Mouse (Mus musculus): ENCODE measurements around the gene Phpt1.

Phpt1 gene

DNA sequence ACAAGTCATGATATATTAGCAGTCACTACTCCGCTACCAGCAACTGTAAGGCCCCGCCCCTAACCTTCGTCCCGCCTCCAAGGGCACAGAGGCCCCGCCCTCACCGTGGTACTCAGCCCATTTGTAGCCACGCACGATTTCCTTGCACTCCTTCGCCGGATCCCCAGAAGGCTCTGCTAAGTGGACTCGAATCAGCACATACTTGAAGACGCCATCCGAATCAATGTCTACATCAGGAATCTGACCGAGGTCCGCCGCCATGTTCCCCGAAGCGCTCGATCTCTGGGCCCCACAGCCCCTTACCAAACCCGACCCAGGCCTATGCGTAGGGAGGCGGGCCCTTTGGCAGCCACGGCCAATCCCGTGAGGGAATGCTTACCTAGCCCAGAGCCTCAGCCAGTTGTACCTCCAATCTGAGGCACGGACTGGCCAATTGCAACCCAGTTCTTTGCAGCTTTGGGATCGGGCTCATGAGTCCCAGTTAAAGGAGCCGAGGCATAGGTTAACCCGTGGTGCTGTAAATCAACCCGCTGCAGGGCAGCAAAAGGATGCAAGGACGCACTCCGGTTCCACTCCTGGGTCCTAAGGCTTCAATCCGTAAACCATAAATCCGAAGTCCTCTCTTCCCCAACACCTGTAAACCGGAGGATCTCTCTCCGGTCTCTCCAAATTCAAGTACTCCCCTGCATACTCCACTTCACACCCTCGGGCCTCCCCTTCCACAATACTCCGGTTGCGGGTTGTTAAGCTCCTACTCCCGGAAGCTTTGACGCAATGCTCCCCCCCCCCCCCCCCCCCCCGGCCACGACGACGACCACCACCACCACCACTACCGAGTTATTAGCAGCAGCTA is at the start of gene Phpt1, which contains the start of gene Mamdc4:
Gene Phpt1 (minus strand): TSS at position 646 of the 853 bp plus-strand sequence.
Gene Mamdc4 (minus strand): TSS at position 267 of the 853 bp plus-strand sequence.
- peak; percentile 98 to 99 for DNase-seq

DNA sequence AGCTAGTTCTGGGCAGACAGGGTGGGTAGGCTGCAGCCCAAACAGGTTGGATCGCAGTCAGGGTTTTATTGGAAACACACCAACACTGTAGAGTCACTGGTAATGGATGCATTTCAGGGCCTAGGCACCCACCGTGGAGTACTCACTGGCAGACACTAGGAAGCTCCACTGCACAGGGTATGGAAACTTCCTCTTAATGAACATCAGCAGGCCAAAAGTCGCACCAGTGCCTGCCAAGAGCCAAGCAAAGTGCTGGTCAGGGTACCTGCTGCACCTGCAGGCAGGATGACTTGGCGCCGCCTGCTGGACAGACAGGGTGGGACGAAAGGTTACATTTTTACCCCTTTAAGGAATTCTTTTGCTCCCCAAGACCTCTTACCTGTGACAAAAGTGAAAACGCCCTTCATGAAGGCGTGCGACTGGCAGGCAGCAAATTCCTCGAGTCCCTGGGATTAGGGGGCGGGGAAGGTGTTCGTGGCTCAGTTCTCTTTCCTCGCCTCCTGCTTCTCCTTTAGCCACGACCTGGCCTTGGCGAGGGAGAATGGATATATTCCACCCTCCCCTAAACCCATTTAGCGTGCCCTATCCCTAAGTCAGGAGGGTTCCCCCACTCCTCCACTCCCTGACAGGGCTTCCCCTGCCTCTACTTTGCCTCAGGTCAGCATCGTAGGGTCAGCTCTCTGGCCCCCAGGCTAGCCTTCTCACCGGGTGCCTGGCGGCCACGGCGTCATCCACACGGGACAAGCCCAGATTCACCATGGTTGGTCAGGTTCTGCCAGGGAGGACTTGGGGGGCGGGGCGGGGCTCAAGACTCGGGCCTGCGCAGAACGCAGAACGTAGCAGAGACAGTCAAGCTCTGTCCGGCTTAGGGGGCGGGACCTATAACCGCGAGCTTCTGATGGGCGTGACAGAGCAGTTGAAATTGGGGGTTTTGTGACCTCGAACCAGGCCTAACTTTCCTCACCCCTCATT is 46.5 kb upstream of the Phpt1 start, which contains the start of gene Tmem141:
Gene Tmem141 (minus strand): TSS at position 777 of the 972 bp plus-strand sequence.
- peak; percentile 72 for DNase-seq

DNA sequence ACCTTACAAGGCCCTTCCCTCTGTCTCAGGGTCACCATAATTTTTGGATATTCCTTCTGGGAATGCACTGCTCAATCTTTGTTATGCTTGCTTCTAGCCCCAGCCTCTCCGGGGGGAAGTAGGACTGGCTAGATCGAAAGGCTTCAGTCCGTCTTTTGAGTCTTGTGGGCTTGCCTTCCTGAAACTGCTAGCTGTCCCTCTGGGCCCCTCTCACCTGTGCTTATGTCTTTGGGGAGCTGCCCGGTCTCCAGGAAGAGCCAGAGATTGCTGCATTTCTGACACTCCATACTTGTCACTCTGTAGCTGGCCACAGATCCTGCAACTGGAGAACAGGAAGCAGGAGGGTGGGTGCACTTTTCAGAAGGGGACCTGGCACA is 45.8 kb upstream of the Phpt1 start:
- no peak for DNase-seq

DNA sequence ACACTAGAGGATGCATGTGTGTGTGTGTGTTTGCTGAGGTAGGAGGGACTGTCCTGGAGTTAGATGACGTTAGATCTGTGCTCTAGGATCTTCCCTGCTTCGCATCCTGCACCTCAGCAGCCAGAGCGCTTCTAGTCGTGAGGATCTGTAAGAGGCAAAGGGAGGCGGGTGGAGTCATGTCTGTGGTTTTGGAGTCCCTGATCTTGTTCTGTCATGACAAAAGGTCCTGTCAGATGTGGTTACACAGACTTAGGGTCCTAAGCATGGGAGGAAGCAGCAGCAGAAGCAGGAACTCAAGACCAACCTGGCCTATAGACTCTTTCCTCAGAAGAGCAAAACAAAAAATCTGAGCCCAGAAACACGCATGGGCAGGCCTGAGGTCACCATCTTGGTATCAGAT is 45.4 kb upstream of the Phpt1 start:
- no peak for DNase-seq

DNA sequence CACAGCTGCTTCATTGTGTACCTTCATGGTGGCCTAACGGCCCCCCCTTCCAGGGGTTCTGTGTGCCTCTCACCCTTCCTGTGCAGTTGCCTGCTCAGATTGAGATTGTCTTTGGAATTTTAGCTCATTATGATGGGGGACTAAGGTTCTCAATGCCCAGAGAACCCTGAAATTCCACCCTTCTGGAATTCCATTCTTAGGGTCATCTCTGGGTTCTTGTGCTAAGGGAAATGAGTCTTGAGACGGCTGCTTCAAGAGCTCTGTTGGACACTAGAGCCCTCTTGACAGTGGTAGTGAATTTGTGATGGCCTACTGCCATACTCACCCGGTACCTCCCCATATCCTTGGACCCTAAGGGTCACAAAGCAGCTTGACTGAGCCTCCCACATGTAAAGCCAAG is 42.6 kb upstream of the Phpt1 start, which contains the start of gene Ccdc183:
Gene Ccdc183 (minus strand): TSS at position 101 of the 400 bp plus-strand sequence.
- DNase-seq, result no peak

DNA sequence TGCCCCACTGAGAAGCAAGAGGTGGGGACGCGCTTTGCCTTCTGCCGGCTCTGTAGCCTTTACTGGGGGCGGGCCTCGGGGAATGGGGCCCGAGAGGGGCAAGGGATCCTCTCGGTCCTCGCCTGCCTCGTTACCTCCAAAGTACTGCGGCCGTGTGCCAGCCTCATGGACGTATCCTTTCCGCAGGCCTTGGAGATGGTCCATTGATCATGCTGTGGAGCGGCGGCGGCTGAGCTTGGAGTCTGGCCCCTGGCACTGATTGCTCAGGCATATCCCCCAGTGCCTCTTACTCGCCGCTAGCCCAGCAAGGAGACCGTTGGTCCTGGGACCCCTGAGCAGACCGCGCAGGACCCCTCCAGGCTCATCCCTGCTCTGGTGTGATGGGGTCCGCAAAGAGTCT is 41.4 kb upstream of the Phpt1 start:
- DNase-seq, result no peak

DNA sequence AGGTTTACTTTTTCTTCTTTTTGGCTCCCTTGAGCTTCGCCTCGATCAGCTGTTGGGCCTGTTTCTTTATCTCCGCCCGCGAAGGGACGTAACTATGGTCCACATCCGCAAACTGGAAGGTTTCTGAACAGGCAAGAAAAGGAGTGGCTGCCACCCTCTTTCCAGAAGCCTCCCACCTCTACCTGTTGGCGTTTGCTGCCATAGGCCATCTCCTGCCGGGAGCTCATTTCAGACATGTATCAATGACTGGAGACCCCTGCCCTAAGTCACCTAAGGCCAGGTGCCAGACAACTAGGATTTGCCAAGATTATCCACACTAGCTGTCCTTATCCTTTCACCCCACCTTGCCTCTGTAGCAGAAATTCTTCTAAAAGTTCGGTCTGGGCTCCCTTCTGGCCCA is 33.6 kb upstream of the Phpt1 start:
- DNase-seq, result no peak

DNA sequence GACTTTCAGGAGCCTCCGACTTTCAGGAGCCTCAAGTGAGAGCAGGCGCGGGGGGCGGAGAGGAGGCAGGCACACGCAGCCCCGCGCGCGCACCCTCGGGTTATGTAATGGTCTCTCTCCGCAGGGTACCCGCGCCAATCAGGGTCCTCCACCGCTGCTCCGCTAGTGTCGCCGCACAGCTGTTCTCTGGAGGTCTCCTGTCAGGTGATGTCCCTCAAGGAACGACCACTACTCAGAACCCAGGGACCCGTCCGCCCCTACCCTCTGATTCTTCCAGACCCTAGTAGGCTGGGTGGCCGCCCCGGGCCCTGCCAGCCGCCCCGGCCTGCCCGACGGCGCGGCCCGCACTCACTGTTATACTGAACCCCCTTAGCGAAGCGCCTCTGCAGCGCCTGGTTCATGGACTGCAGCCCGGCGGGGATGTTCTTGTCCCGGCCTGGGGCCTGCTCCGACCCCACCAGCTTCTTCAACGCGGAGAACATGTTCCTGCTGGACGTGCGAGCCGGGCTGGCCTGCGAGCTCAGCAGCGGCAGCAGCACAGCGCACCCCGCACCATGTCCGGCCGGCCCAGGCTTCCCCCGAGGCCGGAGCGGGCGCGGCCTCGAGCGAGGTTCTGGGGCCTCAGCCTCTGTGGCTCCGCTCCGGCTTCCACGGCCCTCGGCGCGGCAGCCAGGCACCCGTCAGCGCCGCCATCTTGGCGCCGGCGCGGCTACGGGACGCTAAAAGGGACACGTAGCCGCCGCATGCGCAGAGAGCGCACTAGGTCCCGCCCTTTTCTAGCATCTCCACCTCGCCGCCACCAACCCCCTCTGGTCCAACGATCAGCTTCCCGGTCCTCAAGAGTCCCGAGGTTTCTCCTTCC is 33.0 kb upstream of the Phpt1 start, which contains the start of gene Rabl6:
Gene Rabl6 (minus strand): TSS at position 761 of the 862 bp plus-strand sequence.
- peak; percentile 86 to 89 for DNase-seq

DNA sequence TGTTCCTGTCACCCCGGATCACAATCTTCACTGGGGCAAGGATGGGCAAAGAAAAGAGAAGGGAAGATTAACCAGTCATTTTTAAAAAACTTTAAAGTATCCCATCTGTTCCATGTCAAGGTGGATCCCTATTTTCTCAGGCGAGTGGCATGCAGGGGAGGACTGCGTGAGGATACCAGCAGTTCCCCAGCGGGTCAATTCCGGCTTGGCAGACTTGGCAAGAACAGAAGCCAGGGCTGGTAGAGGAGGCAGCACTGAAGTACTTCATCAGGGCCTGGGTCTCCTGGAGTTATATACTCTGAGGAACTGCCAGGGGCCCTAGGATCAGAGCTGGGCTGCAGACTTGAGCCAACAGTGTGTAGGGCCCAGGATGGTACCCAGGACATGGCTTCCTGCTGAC is 27.5 kb upstream of the Phpt1 start:
- DNase-seq, result no peak

DNA sequence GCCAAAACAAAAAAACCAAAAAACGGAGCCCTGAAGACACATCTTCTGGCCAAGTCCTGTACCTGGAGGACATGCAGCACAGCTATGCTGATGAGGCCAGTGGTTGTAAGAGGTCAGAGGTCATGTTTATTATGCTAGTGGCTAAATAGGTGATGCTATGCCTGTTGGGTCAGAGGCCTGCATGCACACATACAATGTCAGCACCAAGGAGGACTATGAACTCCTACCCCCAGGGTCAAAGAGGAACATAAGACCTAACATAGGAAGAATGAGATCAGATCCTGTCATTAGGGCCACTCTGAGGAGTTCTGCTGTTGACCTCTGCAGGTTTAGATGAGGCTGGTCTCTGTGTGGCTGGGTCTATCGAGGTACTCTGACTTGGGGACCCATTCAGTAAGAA is 25.0 kb upstream of the Phpt1 start:
- DNase-seq, result no peak

DNA sequence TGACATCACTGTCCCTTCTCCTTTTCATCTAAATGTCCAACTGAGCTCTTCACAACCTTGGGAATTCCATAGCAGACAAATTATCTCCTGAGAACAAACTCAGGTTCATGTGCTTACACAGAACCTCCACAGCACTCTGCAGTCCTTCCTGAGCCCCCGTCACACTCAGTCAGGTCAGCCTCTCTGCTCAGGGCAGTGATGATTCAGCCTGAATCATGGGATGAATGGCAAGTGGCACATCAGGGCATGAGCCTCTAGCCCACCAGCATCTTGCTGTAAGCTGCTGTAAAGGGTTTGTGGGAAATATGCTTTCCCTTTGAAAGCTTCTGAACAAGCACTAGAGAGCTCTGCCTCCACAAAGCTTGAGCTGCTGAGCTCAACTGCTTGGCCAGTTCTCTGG is 23.7 kb upstream of the Phpt1 start:
- no peak for DNase-seq

DNA sequence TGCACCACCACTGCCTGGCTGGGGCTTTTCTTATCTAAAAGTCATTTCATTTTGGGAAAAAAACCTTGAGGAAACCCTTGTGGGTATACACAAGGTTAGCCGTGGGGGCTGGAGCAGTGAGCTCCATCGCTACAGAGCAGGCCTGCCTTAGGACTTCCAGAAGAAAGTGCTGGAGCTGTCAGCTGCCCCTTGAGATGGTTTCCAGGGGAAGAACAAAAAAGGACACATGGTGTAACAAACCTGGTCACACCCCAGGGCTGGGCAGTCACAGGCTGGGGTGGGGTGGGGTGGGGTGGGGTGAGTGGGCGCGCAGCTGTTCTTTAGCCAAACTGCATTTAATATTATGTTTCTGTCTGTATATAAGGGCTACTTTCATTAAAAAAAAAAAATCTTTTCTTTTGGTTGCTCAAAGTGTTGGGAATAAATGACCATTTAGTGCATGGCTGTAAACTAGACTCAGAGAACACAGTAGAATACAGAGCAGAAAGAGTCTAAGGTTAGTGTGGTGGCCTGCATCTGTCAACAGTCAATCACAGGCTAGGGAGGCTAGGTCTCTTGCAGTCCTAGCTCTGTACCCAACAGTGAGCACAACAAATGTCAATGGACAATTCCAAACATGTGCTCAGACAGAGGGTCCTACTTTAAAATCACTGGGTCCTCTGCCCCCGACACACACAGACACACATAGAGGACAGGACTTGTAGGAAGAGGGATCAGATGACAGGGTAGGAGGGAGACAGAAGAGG is 21.9 kb upstream of the Phpt1 start:
- no peak for DNase-seq

DNA sequence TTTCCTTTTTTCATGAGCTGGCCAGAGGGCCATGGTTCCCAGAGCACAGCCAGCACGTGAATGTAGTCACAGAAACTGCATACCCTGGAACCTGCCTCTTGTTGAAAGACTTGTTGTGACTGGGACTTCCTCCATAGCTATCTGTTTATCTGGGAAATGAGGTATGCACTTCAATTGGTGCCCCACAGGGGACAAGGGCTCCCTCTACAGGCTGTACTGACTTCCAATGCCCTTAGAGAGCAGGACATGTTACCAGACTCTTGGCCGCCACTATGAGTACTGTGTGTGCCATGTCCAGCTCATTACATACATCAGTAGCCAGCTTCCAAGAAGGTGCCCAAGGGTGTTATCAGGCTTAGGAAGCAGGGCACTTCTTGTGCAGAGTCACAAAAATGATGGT is 16.8 kb upstream of the Phpt1 start:
- peak; percentile 31 to 40 for DNase-seq

DNA sequence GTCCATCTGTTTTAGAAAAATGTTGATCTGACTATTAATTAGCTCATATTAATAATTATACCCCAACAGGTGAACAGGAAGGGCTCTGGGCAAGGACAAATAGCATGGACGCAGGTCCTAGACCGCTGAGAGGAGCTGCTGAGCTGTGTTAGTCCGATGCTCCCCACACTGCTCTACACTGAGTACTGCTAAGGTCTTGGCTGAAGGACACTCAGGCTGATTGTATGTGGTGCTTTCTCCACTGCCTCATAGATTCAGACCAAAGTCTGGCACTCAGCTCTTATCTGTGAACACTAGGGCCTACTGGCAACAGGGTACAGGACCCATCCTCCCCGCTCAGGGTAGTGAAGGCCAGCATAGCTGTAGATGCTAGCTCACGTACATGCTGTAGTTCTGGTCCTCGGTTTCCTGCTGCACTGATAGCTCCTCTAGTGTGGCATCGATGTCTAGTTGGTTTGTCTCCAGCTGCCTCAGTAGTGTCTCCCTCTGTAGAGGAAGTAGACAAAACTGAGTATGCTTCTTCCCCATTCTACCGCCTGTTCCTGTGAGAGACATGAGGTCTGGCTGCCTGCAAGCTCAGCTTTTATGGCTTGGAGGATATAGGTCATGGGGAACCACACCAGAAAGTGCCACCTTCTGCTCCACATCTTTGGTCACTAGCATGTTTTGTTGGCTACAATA is 13.3 kb upstream of the Phpt1 start:
- DNase-seq, result no peak

DNA sequence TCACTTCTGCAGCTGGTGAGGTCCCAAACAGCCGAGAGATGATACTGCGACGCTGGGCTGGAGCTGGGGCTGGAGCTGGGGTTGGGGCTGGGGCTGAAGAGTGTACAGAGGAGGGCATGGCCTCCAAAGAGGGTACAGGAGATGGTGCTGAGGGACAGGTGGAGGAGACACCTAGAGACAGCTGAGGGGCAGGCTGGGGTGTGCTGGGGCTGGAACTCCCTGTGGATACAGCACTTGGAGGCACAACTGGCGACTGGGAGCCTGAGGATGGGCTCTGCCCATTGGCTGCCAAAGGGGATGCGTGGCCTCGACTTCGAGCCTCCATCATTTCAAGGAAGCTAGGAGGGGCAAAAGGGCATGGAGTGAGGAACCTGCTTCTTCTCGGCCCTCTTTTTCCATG is 12.3 kb upstream of the Phpt1 start:
- DNase-seq, result no peak

DNA sequence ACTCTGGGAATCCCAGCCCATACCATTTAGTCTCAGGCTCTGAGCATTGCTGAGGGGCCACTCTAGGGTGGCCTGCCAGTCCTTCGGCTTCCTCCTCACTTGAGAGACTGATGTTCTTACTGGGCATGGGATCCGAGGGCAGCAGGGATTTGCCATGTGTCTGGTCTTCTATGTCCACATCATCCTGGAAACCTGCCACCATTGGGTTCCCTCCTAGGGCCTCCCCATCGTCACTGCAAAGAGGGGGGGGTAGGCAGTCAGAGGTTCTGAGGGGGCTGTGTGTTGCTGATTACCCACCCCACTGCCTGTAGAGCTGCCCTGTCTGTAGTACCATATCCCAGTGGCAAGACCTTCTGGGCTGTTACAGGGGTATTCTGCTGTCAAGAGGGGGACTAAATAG is 10.6 kb upstream of the Phpt1 start:
- DNase-seq, result no peak

DNA sequence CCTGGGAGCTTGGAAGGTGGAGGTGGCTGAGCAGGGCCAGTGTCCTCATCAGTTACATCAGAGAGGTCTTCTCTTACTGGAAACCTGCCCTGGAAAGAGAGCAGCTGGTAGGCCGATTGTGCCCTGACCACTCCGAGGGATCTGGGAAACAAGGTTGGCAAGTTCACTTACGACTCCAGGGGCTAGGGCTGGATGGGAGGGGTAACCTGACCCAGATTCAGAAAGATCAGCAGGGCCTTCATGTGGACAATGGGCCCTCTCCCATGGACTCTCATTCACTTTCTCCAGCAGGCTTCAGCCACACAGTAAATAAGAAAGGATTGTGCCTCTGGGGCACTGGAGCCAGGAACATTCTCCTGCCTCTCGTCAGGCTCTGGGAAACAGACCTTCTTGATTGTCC is 9.8 kb upstream of the Phpt1 start:
- no peak for DNase-seq

DNA sequence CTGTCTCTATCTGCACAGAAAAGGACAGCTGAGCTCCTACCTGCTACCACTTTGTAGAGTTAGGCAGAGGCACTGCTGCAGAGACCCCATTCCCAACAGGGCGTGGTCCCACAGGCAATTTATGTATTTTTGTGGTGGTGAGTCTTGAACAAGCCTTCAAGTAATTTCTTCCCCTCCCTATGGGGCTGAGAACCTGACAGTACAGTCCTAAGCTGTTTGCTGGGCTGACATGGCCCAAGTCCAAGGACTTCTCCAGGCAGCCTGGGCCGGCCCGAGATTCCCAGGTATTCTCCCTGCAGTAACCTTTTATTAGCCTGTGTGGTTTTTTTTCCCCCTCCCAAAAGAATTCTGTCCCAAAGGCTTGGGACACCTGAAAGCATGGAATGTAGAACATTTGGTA is 9.1 kb upstream of the Phpt1 start:
- no peak for DNase-seq

DNA sequence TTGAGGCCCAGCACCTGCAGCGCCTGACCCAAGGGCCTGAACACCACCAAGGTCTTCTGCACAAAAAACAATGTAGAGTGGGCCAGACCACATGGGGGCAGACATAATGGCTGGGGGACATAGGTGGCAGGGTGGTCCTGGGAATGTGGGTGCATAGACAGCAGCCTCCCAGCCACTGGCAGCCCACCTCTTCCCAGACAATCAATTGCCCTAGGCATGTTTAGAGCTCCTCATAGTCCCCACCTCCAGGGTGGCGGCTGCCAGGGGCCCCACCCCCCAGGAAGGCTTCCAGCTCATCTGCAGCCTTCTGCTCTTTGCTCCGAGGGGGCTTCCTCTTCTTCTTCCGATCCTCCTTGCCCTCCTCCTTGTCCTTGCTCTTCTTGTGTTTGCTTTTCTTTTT is 8.5 kb upstream of the Phpt1 start:
- no peak for DNase-seq

DNA sequence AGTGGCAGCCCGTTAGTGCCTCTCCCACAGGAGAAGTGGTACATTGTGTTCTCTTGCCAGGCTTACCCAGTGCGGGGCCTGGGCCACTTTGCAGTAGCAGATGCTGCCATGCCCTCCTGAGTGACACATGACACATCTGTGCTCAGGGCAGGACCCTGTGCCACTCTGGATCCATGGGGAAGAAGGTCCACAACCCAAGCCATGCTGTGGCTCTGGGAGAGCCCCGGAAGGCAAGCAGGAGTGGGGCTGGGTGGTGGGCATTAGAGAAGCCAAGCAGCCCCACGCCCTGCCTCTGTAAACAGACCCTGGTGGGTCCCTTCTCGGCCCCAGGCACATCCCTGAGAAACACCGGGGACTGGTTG is 8.1 kb upstream of the Phpt1 start:
- no peak for DNase-seq

DNA sequence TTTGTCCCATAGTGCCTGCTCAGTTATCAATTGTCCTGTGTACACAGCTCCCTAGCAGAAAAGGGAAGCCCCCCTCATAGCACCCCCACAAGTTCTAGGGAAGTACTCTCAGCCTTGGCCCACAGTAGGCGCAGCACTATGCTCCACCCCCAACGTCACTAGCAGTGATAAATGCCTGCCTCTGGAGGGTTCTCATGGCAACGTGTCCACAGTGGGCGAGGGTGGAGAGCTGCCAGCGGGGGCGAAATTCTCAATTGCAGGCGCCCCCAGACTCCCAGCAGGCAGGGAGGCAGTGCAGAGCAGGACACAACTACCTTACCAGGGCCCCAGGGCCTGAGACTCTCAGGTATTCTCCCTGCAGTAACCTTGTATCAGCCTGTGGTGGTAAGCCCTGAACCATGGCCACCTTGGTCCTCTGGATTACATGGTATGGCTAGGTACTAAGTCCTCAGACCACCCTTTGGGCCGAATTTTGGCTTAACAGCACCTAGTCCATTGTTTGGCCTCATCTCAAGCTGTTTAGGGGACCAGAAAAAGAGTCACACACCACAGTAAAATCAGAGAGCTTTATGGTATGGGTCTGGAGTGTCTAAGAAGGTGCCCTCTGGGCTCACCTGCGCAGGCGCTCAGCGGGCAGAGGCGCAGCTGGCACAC is 7.6 kb upstream of the Phpt1 start:
- peak; percentile 18 to 23 for DNase-seq
